Mouse (Mus musculus) right cerebral cortex, postnatal 36 days (tissue): Measurements from ENCODE around the gene Chkb.
"Not testable (repeated sequence)": the region's sequence is repeated elsewhere in the genome, so short reads cannot be mapped to it uniquely, and the experiment has no call there.

ENCODE experiments used
- DNase-seq, 2 experiments: peaks; one replicate each; pipeline ENCODE4 v3.0.0; 2022; ENCODE audit warnings: low spot score in 2 of 2, mixed read lengths in 1 of 2

Chkb gene

DNA sequence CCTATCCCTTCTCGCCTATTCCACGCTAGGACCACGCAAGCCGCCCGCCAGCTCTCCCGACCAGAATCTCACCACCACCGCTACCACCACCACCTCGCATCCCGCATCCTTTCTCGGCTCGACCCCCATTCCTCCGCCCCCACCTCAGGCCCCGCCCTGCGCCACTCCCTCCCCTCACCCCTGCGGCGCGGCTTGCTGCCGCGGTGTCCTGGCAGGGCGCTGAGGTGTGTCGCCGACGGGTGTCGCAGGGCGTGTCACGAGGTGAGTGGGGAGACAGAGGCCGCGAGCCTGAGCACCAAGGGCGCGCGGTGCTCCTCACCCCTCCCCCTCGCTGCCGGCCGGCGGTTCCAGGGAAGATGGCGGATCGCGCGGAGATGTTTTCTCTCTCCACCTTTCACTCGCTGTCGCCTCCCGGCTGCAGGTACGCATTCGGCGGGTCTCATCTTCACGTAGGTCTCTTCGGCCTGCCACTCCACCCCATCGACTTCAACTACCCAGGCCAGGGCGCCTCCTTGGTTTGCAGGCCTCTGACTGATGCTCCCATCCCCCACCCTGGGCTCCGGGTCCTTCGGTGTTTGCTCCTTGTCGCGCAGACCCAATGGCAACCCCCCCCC, 24.3 kb upstream of the Chkb start, which contains the start of gene Mapk8ip2:
Mapk8ip2 (plus strand) TSS at position 49 of the 614 bp plus-strand sequence.
- DNase-seq = peak; percentile 45 to 50

DNA sequence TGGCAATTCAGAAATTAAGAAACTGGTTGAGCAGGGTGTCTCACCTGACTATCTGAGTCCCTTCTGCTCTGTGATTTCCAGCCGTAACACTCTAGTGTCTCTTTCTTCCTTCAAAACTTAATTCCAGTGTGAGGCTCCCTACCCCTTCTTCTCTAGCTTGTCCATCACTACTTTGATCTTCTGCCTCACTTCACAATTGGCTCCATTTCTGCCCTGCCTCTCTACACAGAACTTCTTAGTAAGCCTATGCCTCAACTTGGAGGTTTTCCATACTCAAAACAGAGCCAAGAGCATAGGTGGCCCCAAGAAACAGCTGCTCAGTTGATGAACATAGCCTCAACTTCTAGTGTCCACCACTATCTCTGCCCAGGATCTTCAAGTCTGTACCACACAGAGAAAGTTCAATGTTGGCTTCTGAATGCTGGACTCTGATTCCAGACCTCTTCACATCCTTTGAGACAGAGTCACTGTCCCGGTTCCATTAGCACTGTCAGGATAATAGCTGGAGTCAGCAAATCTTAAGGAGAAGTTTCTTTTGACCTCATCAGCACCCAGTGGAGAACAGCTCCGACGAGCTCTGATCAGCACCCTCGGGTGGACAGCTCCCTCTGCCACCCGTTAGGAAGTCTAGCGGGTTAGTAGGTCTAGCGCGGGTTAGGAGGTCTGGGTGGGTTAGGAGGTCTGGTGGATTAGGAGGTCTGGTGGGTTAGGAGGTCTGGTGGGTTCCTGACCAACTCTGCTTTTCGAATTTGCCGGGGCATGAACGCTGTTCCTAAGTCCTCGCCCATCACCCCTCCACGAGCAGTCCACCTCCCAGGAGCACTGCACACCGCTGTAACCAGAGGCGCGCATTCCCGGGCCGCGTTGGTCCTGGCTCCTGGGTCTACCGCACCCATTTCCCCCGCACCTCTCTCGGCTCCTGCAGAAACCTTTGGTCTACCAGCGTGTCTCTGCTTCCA, 23.5 kb upstream of the Chkb start:
- DNase-seq = no peak

DNA sequence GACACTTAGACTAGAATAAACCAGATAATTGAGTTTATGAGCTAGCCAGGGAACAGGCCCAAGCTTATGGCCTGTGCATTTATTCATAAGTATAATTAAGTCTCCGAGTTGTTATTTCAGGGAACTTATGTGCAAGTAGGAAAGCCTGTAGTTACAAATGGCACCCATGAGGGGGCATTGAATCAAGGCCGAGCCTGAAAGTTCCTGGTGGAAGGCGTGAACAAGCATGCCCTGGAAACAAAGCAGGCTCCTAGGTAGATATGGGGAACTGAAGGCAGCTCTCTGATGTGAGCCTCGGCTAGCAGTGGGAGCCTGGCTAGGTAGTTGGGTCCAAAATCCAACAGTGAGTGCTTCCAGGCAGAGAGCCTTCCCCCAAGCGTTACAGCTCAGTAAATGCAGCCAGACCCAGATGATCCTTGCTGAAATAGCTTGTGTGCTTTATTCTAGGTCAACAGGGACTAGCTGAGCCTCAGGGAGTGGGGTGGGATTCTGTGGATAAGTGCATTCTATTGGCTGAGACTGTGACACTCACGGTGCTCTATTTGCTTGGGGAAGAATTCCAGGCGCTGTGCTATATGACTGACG, 12.9 kb upstream of the Chkb start:
- DNase-seq = no peak

DNA sequence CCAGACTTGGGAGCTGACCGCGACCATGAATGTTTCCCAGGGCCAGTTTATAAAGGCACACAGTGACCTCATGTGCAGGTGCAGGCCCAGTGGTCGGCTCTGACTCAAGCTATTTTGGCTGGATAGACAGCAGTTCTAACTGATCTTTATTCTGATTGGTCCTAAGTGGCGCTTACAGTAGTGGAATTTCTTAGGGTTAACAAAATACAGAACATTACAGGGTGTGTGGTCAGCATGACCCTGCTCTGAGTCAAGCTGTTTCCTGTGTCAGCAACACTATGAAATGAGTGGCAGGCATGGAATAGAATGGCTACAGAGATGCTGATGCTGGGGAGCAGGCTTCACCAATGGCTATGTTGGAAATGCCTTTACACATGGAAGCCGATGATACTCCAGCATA, 6.2 kb upstream of the Chkb start:
- no peak for DNase-seq

DNA sequence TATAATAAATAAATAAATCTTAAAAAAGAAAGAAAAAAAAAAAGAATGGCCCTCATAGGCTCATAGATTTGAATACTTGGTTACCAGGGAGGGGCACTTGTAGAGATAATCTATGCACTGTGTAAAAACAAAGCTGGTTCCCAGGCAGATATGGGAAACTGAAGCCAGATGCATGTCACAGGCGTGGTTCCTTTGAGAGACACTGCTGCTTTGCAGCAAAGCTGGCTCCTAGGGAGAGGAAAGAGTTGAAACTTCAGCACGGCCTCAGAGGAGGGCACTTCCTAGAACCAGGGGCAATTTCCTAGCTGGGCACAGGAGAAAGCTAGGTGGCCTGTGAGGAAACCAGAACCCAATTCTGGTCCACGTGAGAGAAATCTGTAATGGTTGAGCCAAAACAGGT, 4.4 kb upstream of the Chkb start:
- DNase-seq = no peak

DNA sequence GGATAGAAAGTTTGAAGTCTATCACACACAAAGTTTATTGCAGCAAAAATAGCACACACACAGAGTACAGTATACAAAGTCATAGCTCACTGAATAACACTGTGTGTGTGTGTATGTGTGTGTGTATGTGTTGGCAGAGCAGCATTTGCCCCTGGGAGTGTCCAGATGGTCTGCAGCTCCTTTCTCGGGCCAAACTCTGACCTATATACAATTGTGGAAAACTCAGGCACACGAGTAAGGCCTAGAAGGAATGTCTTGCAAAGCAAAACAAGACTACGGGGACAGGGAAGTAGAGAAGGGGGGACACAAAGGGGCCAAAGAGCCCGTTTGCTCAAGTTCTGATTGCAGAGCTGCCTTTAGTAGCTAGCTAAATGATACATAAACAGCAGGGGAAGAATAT, 3.2 kb upstream of the Chkb start:
- no peak for DNase-seq

DNA sequence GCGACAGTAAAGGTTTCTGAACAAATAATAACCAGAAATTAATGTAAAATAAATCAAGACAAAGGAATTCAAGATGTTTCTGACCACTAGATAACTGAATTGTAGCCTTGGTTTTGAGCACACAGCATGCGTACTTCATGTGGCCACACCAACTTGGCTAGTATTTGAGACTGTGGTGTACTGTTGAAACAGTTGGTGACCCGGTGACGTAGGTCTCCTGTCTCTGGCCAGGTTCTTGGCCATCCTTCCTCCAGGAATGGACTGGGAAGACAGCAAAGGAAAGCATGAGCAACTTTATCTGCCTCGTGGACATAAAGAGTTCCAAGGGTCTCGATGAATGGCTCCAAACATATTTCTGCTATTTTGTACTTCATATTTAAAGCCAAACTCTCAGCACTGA, 2.1 kb upstream of the Chkb start:
- DNase-seq = no peak

DNA sequence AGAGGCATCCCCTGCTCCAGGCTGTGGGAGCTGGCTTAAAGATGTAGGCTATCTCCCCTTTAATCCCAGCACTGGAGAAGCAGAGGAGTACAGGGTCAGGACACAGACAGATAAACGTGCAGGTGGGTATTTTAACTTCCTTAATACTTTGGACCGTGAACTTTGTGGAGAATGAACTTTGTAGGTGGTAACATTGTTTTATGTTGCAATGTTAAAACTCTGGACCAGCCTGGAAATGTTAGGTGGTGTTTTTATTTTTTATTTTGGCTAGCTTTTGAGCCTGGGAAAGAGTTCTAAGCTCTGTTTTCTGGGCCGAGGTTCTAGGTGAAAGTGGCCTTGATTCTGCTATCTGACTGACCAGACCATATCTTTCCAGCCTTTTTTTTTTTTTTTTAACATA, 1.6 kb upstream of the Chkb start:
- no peak for DNase-seq

DNA sequence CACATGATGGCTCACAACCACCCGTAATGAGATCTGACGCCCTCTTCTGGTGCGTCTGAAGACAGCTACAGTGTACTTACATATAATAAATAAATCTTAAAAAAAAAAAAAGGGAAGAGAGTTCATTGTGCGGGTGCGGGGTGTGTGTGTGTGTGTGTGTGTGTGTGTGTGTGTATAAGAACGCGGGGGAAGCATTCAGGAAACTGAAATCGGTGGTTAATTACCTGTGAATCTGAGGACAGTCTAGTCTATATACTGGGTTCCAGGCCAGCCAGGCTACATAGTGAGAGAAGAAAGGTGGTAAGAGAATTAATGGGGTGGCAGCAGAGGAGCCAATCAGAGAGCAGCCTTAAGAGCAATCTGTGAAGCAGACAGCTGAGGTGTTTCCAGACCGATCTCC, 1.1 kb upstream of the Chkb start:
- not testable (repeated sequence) for DNase-seq

DNA sequence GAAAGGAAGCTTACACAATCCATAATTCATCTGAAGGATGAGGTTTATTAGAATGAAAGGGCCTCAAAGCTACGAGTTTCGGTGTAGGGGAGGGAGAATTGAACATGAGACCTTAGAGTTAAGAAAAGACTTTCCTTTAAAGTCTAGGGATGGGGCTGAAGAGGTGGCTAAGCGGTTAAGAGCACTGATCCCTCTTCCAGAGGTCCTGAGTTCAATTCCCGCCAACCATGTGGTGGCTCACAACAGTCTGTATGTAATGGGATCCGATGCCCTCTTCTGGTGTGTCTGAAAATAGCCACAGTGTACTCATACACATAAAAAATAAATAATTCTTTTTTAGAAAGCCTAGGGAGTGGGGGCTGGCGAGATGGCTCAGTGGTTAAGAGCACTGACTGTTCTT, 633 bp upstream of the Chkb start:
- no peak for DNase-seq

DNA sequence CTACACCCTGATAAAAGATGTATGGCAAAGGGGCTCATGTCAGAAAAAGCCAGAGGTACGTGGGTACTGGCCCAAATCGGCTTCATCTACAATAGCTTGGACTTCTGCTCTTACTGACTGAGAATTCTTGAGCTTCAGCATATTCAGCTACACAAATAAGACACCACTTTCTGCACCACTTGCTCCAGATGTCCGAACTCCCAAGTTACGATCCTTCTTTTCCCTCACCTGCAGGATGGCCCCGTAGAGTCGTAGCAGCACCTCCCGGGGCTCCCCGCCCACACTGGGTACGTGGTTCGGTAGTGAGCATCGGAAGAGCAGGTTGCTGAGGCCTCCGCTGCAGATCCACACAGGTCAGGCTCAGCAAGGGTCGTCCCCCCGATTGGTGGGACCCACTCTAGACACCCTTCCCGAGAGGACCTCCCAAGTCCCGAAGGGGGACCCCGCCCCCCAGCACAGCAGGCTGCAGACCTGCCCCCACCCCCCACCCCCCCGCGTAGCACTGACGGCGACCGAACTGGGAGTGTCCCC, 822 bp downstream of the Chkb start:
- DNase-seq = no peak

DNA sequence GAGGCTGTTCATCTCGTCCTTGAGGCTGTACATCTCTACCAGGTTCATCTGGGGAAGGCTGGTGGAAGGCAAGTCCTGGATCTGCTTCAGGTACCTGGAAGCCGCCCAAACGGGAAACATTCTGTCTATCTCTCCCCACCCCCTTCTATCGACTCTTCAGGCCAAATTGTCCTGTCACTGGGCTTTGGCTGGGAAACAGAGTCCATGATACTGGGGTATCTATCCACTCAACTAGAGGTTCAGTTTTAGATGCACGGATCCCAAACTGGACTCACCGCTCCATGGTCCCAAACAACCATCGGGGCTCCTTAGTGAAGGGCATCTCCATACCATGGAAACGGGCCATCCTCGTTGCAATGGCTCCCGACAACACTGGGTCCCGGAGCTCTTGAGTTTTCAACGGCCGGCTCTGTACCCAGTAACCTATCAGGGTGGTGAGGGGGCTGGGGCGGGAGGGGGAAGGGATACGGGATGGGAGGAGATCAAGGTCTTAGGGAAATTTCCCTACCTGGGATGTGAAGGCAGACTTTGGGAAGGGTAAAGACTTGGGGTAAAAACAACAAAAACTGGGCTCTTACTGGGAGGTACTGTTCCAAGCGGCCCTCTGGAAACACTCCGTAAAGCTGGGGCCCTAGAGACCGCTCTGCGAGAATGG, 1.4 kb downstream of the Chkb start:
- no peak for DNase-seq

DNA sequence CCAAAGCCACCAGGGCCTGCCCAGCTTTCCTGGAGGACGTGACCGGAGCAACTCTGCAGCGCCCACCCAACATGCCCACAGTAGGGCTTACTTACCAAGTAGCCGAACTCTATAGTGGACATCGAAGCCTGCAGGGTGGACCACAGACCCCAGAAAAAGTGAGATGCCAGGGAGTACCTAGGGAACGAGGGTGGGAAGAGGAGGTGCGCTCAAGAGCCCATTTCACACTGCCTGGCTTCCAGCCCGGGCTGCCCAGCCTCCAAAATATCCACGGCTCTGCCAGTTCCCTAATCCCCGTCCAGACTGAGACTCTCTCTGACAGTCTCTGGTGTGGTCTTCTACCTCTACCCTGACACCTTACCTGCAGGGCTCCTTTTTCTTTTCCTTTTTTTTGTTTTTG, 3.0 kb downstream of the Chkb start:
- DNase-seq = no peak

DNA sequence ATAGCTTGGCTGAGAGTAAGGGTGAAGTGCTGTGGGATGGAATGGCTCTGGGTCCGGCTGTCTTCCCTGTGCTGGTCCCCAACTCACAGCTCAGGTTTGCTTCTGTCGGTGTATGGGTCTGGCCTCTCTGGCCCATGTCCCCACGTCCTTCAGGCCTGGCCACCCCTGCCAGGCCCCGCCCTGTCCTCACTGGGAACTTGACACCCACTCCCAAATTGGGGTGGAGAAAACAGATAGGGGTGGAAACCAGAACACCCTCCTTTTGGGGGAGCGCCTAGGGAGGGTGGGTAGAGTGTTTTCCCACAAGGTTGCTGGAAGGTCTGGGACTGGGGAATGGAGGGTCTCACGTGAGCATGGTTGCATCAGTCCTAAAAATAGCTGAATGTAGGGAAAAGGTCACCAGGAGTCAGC, 4.0 kb downstream of the Chkb start, which contains the start of gene Cpt1b:
Cpt1b (minus strand) TSS at position 153 of the 411 bp plus-strand sequence.
- no peak for DNase-seq

DNA sequence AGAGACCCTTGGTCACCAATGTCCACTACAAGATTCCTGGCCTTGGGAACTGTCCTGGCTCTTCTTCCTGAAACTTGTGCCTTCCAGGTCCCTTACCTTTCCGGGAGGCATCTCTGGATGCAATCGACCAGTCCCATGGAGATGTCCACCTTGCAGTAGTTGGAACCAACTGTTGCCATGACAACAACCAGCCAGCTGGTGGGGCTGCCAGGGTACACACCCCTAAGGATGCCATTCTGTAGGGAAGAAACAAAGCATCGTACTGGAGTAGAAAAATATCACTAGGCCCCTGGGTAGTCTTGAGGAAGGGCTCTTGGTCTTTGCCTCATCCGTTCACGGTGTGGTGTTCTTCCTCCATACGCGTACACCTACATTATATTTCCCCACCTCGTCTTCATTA, 5.1 kb downstream of the Chkb start:
- no peak for DNase-seq

DNA sequence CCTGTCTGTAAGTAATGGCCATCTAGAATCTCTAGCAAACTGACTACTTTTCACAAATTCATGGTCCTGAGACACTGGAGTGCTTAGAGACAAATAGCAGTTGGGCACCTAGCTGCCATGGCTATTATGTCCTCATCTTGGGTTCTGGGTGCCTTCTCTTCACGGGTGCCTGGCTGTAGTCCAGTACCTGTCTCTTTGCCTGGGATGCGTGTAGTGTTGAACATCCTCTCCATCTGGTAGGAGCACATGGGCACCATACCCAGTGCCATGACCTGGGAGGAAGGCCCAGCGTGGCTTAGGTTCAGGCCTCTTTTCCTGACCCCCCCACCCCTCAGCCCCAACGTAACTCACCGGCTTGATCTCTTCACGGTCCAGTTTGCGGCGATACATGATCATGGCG, 7.8 kb downstream of the Chkb start:
- no peak for DNase-seq

DNA sequence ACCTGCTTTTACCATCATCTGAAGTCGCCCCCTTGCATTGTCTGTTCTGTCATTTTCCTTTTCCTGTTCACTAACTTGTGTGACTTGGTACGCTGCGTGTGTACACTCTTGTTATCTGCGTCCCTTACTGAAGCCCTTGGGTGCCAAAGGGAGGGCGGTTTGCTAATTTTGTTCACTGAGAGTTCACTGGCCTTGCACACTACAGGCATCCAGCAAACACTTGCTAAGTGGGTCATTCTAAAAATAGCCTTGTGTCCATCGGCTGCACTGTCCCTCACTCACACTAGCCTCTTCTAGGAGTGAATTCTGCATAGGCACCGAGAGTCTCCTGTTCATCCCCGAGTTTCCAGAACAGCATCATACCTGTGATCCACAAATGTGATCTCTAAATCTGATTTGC, 14.4 kb downstream of the Chkb start:
- no peak for DNase-seq

DNA sequence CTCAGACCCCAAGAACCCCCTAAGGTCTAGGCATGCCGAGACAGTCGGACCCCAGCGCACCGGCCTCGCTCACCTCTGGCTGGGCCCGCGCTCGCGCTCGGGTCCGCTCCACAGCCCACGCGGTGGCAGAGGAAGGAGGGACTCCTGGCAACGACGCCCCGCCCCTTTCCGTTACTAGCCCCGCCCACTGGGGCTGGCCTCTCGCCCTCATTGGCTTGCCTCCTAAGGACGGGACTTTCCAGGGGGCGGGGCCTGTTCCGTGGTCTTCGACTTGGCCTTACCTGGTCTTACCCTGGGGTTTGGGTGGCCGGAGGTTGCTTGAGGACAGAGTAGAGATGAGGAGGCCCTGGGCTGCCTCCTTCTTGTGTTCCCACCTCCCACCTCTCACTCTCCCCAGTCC, 19.6 kb downstream of the Chkb start, which contains the start of gene Syce3:
Syce3 (minus strand) TSS at position 386 of the 400 bp plus-strand sequence.
- no peak for DNase-seq

DNA sequence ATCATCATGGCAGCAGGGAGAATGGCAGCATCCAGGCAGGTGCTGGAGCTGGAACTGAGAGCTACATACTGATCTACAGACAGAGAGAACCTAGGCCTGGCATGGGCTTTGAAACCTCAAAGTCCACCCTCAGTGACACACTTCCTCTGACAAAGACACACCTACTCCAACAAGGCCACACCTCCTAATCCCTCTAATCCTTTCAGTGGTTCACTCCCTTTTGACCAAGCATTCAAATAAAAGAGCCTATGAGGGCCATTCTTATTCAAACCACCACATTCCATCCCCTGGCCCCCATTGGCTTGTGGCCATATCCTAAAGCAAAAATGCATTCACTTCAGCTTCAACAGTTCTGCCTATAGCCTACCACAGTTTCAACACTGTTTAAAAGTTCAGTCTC, 23.0 kb downstream of the Chkb start:
- DNase-seq = no peak

DNA sequence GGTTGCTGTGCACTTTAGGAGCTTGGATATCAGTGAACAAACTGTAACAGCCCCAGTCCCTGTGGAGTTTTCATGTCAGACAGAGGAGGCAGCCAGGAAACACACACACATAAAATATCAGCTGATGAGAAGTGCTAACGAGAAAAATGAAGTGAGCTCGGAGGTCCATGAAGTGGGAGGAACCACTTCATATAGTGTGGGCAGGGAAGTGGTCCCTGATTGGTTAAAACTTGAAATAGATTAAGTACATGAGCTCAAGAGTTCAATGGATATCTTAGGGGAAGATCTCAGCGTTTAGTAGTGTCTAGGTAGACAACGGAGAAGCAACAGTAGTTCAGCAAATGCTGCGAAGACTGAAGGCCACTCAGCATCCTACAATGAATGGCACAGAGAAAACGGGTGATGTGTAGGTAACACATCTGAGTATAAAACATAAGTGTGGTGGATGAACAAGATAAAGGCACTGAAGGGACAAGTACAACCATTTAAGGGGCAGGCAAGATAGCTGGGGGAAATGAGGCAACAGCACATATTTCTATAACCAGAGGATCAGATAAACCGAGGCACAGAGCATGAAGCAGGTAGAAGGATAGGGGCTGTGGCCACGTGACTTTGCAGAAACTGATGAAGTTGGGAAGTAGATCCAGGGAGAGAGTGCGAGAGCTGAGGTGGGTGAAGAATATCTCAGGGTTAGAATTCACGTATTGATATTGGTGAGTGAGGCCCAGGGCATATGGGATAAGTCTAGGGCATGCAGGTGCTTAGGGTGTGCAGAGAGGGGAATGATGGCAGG, 24.7 kb downstream of the Chkb start:
- DNase-seq = no peak

DNA sequence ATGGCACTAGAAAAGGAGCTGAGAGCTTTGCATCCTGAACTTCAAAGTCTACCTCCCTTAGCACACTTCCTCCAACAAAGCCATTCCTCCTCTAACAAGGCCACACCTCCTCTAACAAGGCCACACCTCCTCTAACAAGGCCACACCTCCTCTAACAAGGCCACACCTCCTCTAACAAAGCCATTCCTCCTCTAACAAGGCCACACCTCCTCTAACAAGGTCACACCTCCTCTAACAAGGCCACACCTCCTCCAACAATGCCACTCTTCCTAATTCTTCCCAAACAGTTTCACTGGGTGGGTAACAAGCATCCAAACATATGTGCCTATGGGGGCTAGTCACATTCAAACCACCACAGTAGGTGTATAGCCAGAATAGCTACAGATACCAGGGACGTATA, 27.2 kb downstream of the Chkb start:
- no peak for DNase-seq
